Mouse (Mus musculus): ENCODE results near the gene Cand1.

The Cand1 gene

DNA sequence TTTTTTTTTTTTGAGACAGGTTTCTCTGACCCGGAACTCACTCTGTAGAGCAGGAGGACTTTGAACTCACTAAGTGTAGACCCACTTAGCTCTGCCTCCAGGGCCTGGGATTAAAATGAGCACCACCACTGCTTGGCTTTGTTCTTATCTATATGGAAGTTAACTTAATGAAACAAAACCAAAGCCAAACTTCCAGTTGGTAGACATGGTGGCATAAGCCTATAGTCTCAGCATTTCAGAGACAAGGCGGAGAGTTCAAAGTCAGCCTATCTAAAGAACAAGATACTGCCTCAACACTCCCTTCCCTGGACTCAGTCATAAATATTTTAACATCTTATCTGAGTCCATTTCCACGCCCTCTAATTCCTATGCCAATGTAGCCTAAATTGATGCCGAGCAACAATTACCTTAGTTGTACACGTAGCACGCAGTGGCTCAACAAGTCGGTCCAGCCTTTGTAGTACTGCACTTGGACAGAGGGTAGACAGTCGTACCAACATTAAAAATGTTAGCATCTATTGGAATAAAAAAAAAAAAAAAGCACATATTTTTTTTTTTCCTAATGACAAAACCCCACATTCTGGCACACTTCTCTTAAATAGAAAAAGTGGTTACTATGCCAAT lies 33.4 kb downstream of the Cand1 start:
- DNase-seq = no peak

DNA sequence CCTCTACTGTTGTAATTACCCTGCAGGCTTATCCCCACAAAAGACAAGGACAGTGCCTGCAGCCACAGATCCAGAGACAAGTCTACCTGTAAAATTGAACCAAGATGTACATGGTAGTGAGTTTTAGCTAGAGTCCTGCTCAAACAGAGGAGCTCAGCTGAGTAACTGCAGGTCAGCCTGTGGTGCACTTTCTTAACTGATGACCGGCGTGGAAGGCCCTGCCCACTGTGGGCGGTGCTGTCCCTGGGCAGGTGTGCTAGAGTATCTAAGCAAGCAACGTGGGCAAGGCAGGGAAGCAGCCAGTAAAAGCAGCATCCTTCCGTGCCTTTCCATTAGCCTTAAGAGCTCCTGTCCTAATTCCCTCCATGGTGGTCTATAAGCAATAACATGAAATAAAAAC lies 34.6 kb downstream of the Cand1 start:
- DNase-seq = no peak

DNA sequence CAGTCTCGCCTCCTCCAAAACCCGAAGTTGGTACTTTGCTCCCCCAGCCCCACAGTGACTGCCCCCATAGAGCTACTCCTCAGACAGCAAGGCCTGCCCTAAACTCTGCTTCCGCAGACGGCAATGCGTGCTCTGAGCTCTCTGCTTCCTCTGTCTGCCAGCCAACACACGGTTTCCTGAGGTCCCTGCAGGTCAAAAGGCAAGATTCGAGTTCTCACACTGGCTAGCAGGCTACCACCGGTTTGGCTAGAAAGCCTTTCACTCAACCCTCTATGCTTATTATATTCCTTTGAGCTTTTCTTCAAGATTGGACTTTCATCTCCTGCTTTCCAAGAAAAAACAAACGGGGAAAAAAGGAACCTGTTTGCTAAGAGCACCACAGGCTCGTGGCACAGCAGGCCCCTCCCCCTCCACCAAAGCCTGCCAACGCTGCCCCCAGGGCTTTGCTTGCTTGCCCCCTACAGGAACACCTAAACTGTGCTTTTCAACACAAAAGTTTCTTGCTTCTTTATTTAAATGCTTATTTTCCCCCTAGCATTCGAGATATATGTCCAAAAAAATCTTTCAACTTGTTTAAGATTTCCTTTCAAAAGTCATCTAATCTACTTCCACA lies 35.4 kb downstream of the Cand1 start:
- no peak for DNase-seq

DNA sequence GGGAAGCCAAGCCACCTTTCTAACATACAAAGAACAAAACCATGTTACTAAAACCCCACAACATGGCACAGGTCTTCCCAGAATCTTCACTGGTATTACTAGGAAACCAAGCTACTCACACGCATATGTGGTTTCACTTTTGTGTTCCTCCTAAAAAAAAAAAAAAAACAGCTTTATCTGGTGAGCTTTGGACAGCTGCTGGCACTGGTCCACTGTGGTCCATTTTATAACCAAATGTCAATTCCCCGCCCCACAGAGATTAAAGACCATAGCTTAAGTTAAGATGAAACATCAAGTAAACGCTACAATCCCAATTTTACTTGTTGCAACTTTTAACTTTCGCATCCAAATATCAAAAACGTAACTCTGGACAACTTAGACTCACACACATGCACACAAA lies 40.0 kb downstream of the Cand1 start:
- DNase-seq = no peak

DNA sequence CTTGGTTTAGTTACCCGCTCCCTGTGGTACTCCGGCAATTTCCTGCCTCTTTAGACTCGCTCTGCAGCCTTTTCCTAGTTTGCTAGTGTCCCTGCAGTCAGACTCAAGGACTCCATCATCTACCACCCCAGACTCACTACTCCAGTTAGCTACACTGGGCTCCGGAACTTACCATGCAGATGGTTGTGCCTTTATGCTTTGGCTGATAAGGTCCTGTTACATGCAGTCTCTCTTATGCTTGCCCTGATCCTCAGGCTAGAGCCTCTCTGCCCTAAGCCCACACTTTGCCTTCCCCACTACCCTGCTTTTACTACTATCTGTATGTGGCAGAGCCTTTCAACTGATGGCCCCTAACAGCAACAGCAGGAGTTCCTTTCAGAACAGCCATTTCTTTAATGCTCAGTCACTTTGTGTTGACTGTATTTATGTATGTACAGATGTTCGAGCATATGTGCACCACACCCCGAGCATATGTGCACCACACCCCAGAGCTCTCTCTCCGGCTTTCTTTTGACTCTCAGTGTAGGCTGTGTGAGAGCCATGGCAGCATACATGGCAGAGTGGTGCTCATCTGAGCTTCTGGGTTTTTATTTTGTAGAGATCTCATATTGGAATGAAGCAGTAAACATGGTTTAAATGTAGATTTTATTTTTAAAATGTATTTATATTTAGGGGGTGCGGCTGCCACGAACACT lies 41.5 kb downstream of the Cand1 start:
- no peak for DNase-seq

DNA sequence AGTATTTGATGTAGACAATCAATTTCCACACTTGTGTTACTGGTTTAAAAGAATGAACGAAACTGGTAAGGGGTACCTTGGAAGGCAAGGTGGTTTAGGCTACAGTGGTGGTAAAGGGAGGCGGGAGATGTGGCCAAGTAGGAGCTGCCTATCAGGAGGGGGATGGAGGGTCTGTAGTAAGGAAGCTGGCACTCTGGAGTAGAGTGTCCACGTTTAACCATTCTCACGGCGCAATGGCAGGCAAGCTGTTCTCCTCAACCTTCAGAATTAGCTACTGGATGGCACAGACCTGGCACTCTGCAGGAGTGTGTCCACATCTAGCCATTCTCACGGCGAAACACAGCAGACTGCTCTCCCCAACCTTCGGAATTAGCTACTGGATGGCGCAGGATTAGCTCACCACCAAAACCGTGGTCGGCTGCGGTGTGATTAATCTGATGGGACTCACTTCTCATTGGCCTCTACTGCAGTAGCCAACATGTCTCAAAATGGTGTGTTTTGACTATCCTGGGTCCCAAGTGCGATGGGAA lies 42.2 kb downstream of the Cand1 start:
- no peak for DNase-seq

DNA sequence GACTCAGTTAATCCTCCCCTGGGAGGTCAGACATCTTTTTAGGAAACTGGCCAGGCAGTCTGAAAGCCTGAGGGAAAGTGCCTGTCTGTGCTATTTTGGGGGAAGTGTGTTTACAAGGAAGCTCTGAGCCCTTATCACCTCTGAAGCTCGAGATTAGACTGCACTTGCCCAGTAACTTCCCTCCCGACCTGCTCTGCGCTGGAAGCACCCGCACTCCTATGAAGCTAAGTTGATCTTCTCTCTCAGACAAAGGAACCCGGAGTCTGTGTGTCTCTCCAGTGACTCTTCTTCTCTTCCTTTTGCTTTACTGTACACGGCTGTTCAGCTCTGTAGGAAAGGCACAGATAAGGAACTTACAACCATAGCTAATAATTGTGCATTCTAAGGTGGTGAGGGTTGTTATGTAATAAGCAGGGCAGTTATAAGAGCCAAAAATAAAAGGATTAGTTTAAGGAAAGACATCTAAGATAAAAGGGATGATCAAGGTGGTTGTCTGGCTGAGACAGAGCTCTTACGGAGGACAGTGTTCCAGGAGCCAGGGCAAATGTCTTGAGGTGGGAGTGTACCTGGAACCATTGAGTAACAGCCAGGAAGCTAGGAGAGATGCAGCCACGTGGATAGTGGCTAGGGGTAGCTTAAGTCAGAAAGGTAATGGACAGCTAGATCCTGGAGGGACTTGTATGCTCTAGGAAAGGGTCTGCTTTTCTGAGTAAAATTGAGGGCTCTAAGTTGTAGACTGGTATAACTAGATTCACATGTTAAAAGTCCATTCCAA lies 47.1 kb downstream of the Cand1 start:
- DNase-seq = no peak

DNA sequence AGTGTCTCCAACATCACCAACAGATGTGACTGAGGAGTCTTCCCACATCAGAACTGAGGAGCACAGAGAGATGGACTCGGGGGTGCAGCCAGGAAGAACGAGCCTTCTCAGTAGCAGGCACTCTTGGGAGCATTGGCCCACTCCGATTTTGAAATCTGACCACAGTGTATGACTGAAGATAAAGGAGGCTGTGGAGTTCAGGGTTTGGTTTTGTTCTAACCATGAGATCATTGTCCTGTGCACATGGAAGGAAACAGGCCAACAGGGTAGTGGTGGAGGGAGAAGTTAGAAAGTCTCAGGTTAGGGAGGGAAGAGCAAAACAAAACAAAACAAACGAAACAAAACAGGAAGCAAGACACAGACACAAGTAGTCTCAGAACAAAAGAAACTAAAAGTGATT lies 52.1 kb downstream of the Cand1 start:
- DNase-seq = no peak

DNA sequence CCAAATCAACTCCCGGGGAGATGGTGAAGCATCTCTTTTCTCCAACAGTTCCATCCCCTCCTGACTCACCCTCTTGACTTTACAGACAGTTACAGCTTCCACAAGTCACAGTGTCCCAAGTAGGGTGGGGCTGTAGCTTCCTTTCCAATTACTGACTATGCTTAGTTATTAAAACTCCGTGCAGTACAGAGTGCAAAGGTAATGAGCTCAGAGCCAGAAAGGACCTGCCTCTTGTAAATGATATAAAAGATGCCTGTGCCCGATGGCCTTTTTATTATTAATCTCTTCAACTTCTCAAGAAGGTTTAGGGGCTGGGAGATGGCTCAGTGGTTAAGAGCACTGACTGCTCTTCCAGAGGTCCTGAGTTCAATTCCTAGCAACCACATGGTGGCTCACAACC lies 70.2 kb downstream of the Cand1 start:
- DNase-seq = no peak

DNA sequence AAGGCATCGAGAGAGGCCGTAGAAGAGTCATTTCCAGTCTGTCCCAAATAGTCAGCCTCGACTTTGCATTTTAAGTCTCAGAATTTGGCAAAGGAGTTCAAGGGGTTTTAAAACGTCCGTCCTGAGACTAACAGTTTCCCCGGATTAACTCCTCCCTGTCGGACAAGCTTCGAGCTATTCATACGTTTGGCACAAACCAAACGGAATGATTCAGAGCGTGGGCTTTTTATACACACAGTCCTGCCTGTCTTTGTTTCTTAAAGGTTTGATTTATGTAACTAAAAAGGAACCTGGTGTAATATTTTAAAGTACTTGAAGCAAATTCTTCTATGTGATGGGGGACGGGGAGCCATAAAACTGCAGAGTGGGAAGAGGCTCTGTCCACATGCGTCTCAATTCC lies 70.6 kb downstream of the Cand1 start:
- DNase-seq = no peak

DNA sequence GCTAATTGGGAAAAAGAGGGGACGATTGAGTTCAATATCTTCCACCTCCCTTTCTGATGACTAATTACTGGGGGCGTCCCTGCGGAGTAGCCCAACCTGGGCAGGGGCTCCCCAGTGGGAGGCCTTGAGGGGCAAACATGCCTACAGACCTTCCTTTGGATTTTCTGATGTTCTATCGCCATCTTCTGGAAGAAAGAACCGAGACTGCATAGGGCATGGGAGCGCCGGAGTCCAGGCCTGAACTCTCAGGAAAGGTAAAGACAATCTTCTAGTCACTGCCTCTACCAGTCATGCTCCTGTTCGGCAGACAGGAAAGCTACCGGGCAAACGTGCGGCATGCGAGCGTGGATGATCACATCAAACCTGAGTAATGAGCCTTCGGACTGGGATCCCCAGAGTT lies 71.1 kb downstream of the Cand1 start:
- peak; percentile 6 to 9 for DNase-seq

DNA sequence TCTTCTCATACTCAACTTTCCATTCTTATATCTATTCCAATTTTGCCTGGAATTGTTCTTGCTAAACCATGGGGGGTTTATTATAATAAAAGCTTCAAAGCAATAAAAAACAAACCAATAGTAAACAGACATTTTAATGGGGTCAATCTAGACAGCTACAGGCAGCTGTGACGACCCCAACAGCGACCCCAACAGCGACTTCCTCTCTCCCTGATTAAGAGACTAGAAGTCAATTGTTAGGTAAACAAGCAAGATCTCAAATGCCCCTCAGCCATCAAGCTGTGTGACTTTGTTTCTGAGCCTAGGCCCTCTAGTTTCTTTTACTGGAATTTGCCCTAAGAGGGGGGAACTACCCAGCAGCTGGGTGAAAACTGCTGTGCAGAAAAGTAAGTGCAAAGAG lies 72.0 kb downstream of the Cand1 start:
- no peak for DNase-seq

DNA sequence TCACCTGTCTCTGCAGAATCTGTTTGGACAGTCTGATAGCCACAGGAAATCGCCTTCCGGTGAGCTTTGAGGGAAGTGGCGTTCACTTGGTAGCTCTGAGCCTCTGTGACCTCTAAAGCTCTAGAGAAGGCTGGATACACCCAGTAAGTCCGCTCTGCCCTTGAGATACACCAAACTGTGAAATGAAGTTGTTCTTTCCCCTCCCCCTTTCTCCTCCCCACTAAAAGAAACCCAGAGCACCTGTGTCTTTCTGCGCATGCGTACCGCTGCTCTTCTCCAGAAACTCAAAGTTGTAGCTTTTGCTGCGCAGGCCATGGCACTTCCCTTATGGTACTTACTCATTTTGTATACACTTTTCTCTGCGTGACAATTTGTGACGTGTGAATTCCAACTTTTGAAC lies 74.8 kb downstream of the Cand1 start:
- DNase-seq = no peak

DNA sequence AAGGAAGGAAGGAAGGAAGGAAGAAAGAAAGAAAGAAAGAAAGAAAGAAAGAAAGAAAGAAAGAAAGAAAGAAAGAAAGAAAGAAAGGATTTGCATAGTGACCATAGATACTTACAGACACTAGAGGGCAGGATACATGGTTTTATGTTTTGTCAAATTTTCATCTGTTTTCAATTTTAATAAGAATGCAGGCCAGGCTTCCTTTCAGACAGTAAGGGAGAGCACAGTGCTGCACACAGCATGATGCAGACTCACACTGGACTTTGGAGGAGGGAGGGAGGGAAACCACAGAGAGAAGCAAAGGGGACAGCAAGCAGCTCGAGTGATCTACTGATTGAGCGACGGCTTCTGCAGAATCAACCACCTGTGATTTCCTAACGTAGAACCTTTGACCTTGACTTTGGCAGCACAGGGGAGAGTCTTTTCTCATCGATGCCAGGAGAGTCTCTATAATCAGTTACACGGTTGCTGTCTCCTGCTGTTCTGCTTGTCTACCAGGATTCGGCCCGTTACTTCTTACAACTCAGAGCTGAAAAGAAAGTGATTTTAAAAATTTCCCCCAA lies 78.0 kb downstream of the Cand1 start:
- no peak for DNase-seq

DNA sequence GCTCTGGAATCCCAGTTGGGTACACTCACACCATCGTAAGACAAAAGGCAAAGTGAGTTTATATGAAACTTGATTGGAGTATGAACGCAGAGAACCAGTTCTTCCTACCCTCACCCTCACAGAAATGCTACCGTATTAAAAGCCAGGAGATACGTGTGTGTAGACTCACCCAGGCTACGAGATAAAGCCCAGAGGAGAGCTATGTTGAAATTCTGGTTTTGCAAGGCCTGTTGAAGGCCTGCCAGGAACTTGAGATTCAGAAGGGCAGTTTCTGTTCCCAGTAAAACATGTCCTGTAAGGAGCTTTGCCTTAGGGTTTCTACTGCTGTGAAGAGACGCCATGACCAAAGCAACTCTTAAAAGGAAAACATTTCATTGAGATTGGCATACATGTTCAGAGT lies 79.7 kb downstream of the Cand1 start:
- DNase-seq = no peak

DNA sequence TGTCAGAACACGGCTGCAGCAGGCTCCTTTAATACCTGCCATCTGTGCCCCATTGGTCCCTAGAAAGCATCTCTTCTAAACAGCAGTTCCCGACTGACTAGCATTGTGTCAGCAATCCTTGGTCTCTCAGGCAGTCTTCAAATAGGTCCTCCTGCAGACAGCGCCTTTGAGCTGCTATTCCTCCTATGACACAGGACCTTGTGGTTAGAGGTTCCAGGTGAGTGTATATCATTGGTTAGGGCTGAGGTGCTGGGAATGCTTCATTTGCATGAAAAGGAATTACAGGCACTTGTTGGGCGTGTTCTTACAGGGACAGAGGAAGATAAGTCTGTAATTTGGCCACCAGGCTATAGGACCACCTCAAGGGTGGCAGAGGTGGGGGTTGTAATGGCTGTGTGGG lies 90.6 kb downstream of the Cand1 start:
- no peak for DNase-seq

Data from cerebellum, postnatal 14 days (tissue).